Mouse (Mus musculus) lung, postnatal 14 days (tissue): Measurements from ENCODE around the gene Cuedc2.

Experiments
- DNase-seq: peaks from one replicate; pipeline ENCODE4 v3.0.0; 2021

Cuedc2 gene

GRCm38 (mm10) chr19:46305432-46306267, 32.9 kb downstream of the Cuedc2 start:
- DNase-seq: peak; percentile 92

- no peak for DNase-seq
Measured at GRCm38 (mm10) chr19:46304908-46305333, 33.6 kb downstream of the Cuedc2 start.

GRCm38 (mm10) chr19:46304216-46304841, 34.2 kb downstream of the Cuedc2 start, which contains the start of gene Nfkb2:
Gene Nfkb2 (plus strand): TSS chr19:46304320.
- peak; percentile 95 for DNase-seq

DNA sequence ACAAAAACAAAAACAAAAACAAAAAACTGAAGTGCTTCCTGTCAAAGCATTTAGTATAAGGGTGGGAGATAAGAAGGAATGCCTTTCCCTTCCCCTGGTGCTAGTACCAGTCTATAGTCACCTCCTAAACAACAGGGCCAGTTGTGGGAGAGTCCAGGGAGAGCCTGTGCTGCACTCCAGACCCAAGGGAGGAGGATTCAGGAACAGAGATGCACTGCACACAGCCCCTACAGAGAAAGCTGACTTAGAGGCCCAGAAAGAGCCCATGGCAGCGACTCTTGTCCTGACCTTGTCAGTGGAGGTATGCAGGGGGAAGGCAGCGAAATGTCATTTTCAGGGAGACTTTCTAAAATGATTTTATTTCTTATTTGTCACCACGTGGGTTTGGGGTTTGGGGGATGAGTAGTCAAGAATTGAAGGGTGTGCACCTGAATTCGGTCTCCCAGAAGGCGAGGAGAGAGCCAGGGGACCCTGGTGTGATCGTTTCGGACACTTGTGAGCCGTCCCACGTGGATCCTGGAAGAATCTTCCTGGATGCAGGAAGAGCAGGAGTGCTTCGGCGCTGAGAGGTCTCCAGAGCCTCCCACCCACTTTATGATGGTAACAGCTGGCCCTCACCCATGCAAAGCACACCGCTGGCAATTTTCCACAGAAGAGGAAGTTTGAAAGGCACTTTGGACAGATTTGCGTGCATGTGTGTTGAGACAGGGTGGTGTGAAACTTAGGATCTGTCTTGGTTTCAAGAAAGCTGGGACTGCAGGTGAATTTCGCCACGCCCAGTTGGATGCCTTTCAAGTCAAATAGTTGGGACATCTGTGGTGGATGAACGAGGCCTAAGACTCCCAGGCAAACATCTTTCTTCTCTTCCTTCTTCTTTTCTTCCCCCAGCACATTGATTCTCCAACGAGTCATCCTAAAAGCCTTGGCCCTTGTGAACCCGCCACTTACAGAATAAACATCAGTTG, 35.0 kb downstream of the Cuedc2 start:
- no peak for DNase-seq

- no peak for DNase-seq
Measured at GRCm38 (mm10) chr19:46302551-46302950, 36.0 kb downstream of the Cuedc2 start.

DNA sequence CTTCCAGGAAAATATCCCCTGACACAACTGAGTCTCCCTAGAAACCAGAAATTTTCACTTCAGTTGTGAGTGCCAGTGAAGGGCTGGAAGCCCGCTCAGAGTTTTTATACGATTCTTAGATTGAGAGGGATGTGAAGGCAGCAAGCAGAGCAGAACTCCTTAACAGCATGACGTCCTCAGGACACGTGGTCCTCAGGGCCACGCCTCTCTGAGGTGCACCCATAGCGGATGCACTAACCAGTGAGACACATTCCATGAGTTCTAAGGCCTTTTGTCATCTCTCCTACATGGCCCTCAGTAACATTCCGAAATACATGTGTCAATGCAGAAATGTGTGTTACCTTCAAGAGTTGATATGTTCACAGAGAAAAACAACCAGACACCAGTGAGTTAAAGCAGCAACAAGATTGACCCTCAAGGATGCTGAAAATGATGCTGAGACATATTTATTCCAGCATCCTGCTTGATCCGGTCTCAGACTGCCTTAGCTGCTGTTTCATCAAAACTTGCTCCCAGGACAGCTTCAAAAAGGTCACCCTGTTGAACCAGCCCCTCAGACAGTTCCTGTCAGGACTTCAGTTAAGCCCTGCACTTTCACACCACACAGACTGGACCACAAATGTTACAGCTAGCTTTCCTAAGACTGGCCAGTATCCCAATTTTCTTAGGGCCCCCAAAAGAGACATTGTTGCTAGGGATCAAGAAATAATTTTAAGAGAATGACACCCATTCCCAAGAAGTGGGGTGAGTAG, 38.0 kb downstream of the Cuedc2 start:
- no peak for DNase-seq

DNA sequence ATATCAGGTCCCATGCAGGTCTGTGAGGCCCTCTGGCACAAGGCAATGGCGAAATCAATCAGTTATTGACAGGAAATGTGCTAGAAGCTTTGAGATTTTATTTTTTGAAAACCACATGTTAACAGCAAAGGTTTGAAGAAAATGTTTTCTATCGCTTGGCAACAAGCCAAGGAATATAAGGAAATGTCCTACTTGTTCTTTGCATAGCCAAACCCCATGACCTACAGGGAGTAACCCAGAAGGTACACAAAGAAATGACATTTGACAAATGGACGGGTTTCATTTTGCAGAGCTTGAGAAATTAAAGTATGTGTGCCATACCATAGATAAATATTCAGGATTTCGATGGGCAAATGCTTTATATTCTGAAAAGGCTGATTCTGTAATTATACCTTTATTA, 41.6 kb downstream of the Cuedc2 start:
- DNase-seq: no peak

DNA sequence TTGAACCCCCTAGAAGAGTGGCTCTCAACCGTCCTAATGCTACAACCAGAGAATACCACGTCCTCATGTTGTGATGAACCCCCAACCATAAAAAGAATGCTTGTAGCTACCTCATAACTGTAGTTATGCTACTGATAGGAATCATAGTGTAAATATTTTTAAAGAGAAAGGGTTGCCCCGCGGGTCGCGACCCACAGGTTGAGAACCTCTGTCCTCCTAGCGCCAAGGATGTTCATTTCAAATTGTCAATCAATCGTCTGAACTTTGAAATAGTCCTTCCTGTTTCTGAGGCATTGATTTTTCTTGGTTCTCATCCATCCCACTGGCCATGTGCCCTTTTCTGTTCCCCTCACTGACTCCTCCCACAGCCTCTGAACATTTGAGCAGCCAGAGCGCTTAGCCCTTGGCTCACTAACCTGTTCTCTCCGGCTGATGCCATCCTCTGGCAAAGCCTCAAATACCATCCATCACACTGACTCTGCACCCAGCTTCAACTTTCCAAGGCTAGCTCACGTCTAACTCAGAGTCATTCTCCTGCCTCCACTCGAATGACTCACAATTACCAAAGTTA, 47.9 kb downstream of the Cuedc2 start:
- DNase-seq: no peak

GRCm38 (mm10) chr19:46287566-46287965, 50.9 kb downstream of the Cuedc2 start:
- DNase-seq: no peak

GRCm38 (mm10) chr19:46286926-46287325, 51.6 kb downstream of the Cuedc2 start:
- DNase-seq: no peak

- DNase-seq: no peak
Measured at GRCm38 (mm10) chr19:46286047-46286446, 52.5 kb downstream of the Cuedc2 start.

- no peak for DNase-seq
Measured at GRCm38 (mm10) chr19:46285631-46286030, 52.9 kb downstream of the Cuedc2 start.

- DNase-seq: no peak
Measured at GRCm38 (mm10) chr19:46284686-46285085, 53.8 kb downstream of the Cuedc2 start.

- no peak for DNase-seq
Measured at GRCm38 (mm10) chr19:46282081-46282849, 56.2 kb downstream of the Cuedc2 start.
